ENCODE assay signal across 23 mouse cellular contexts in the genomic region with DNA sequence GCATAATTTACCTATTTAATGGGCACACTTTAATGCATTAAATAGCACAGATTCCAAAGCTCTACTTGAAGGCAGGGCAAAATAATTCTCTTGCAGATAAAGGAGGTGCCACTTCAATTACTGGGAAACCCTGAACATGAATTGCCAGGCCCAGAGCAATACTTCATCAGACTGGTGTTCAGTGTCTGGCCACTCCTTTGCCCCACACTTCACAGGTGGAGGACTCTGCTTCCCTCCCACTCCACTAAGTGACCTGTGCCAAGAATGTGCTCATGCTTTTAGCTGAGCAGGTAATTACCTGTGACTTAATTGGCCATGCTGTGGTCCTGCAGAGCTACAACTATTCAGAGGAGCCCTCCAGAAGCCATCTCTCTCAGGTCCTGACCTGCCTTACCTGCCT.
DNase-seq lines count a peak whose midpoint lies in the region; ATAC-seq and TF ChIP-seq lines count a peak whose summit lies in the region.
"Had no signal": no experiment of that assay in that cellular context is flagged by ENCODE, and none has a peak within 500 bp of the region (broad histone marks: within the 10 kb centered on the region; RNA-seq: fewer than 3 reads in every experiment).

No protein-coding gene starts in this region.

- no peak overlapping the region for H3K9ac ChIP-seq in lung, postnatal 0 days (replicated peaks; ENCODE audit: low read depth)
- H3K9ac ChIP-seq: embryonic facial prominence, embryonic 13.5 days; forebrain, embryonic 13.5 days; heart, embryonic 15.5 days; hindbrain, embryonic 13.5 days; liver, embryonic 15.5 days; midbrain, embryonic 12.5 days had no signal

- H3K4me3 ChIP-seq in kidney, adult 2 months (ENCODE audit: insufficient read depth, low read depth, low read length) = no peak overlapping the region
- H3K4me3 ChIP-seq in lung, postnatal 0 days (ENCODE audit: low read depth, low read length) = no peak overlapping the region
- H3K4me3 ChIP-seq: embryonic facial prominence, embryonic 13.5 days; forebrain, embryonic 13.5 days; heart, embryonic 15.5 days; hindbrain, embryonic 13.5 days; liver, embryonic 15.5 days; midbrain, embryonic 12.5 days had no signal

- no peaks in the 10 kb centered on the region for H3K4me1 ChIP-seq in kidney, adult 2 months (ENCODE audit: control insufficient read depth, insufficient read depth, low read length)
- H3K4me1 ChIP-seq in lung, postnatal 0 days (ENCODE audit: insufficient read depth, low read depth, low read length) = peaks cover 3% of the 10 kb centered on the region; the same call in 1 of the 2 replicates
- H3K4me1 ChIP-seq: liver, embryonic 15.5 days had no signal

- no peaks in the 10 kb centered on the region for H3K36me3 ChIP-seq in kidney, adult 2 months (ENCODE audit: control insufficient read depth, insufficient read depth, low read length)
- no peaks in the 10 kb centered on the region for H3K36me3 ChIP-seq in lung, postnatal 0 days (ENCODE audit: insufficient read depth, low read length)
- H3K36me3 ChIP-seq: embryonic facial prominence, embryonic 13.5 days; G1E; heart, embryonic 15.5 days; hindbrain, embryonic 13.5 days; liver, embryonic 15.5 days; midbrain, embryonic 12.5 days had no signal

- H3K27ac ChIP-seq in kidney, adult 2 months (ENCODE audit: insufficient read depth, low read depth, low read length) = no peak overlapping the region
- H3K27ac ChIP-seq in lung, postnatal 0 days (ENCODE audit: low read length) = no peak overlapping the region; the same call in 1 of the 2 replicates
- H3K27ac ChIP-seq: embryonic facial prominence, embryonic 13.5 days; forebrain, embryonic 13.5 days; heart, embryonic 15.5 days; hindbrain, embryonic 13.5 days; liver, embryonic 15.5 days; midbrain, embryonic 12.5 days had no signal

- peak; percentile 97 for ATAC-seq in lung, postnatal 0 days
- ATAC-seq: forebrain, embryonic 13.5 days had no signal

- no peaks in the 10 kb centered on the region for H3K27me3 ChIP-seq in kidney, adult 2 months (replicated peaks; ENCODE audit: control insufficient read depth, insufficient read depth, low read length)
- H3K27me3 ChIP-seq in lung, postnatal 0 days (replicated peaks; ENCODE audit: insufficient read depth, low read length) = no peaks in the 10 kb centered on the region
- H3K27me3 ChIP-seq: CH12.LX; embryonic facial prominence, embryonic 13.5 days; heart, embryonic 15.5 days; hindbrain, embryonic 13.5 days; liver, embryonic 15.5 days had no signal

- TF ChIP-seq EP300 in lung, postnatal 0 days (IDR thresholded peaks at IDR 0.05) = peak; percentile 77

- no peak for TF ChIP-seq POLR2A in kidney, adult 2 months (IDR thresholded peaks at IDR 0.05; ENCODE audit: low read depth, low read length)

- intact Hi-C loops in gastrocnemius, postnatal 36 days (cut with DNase I) = no loop called here

- H3K4me2 ChIP-seq in lung, postnatal 0 days (replicated peaks; ENCODE audit: low read depth, low read length) = no peak overlapping the region
- H3K4me2 ChIP-seq: embryonic facial prominence, embryonic 13.5 days; forebrain, embryonic 13.5 days; heart, embryonic 15.5 days; hindbrain, embryonic 13.5 days; liver, embryonic 15.5 days; midbrain, embryonic 12.5 days had no signal

- peak; percentile 30 for DNase-seq in kidney, adult 2 months
- DNase-seq in kidney, postnatal 10 days = no peak
- peak; percentile 9 to 16 for DNase-seq in kidney, postnatal 36 days
- peak; percentile 93 for DNase-seq in lung, postnatal 0 days (ENCODE audit: low spot score)
- DNase-seq in neural tube, embryonic 10.5 days (ENCODE audit: extremely low spot score, low spot score) = no peak
- no peak for DNase-seq in gastrocnemius, postnatal 36 days
- no peak for DNase-seq in right cerebral cortex, postnatal 25 days
- DNase-seq: adrenal gland, adult 8-10 months; cerebellum, adult 18-20 months; cerebellum, postnatal 14 days; heart, postnatal 36 days; liver; right cerebral cortex, postnatal 14 days; spleen, adult 18-20 months; thymus, postnatal 14 days had no signal

- no peaks in the 10 kb centered on the region for H3K9me3 ChIP-seq in lung, postnatal 0 days (ENCODE audit: low read length)
- H3K9me3 ChIP-seq: embryonic facial prominence, embryonic 13.5 days; forebrain, embryonic 13.5 days; G1E; heart, embryonic 15.5 days; hindbrain, embryonic 13.5 days; liver, embryonic 15.5 days; midbrain, embryonic 12.5 days had no signal

- no peak for TF ChIP-seq CTCF in kidney, adult 2 months (conservative IDR thresholded peaks at IDR 0.05; ENCODE audit: insufficient read depth, insufficient read length, low read depth, low read length)
- TF ChIP-seq CTCF in lung, postnatal 0 days (IDR thresholded peaks at IDR 0.05) = no peak

Comparison
In these comparisons a context has a peak if more than half of its experiments do, and no peak if none do; other contexts are left out.
1. DNase-seq: peak in kidney, adult 2 months (single experiment), kidney, postnatal 36 days (2 of 2) and lung, postnatal 0 days (single experiment); none in kidney, postnatal 10 days (single experiment), neural tube, embryonic 10.5 days (single experiment), gastrocnemius, postnatal 36 days (0 of 2) and right cerebral cortex, postnatal 25 days (single experiment).